Mouse (Mus musculus): Measurements from ENCODE around the gene Eapp. TPM values are rescaled to one million over a fixed set of nuclear protein-coding genes. Genes with fewer than 3 reads are reported as not detected.
A peak's percentile ranks its signal among the peaks of the same experiment; 100 is the strongest.

Gene Eapp
- polyA plus RNA-seq, 1 experiment from 2014 or later = 75.9 TPM

GRCm38 (mm10) chr12:54659901-54660300, 35.8 kb downstream of the Eapp start:
- Histone ChIP-seq H3K27me3 (ENCODE audit: insufficient read depth, poor library complexity, severe bottlenecking) (peaks cover 3% of the 10 kb centered on the region; the same call in 1 of the 2 replicates), H3K4me3 (no peak overlapping the region), H3K36me3 (no peaks in the 10 kb centered on the region), H3K9me3 (no peaks in the 10 kb centered on the region), H3K27ac (no peak overlapping the region), H3K4me1 (replicated peaks) (peaks cover 16% of the 10 kb centered on the region)
- DNase-seq (ENCODE audit: low spot score) = no peak
- WGBS = 86% methylated on average over 3 of the region's 3 CpGs

- 74% methylated on average over 7 of the region's 7 CpGs for WGBS
- H3K36me3 ChIP-seq = no peaks in the 10 kb centered on the region
- H3K4me1 ChIP-seq (replicated peaks) = peaks cover 26% of the 10 kb centered on the region
- no peak overlapping the region for H3K4me3 ChIP-seq
- DNase-seq (ENCODE audit: low spot score) = no peak
- peaks cover 3% of the 10 kb centered on the region; the same call in 1 of the 2 replicates for H3K27me3 ChIP-seq (ENCODE audit: insufficient read depth, poor library complexity, severe bottlenecking)
- no peak overlapping the region for H3K27ac ChIP-seq
- no peaks in the 10 kb centered on the region for H3K9me3 ChIP-seq
Observed at GRCm38 (mm10) chr12:54658425-54659092, 37.1 kb downstream of the Eapp start.

GRCm38 (mm10) chr12:54657951-54658350, 37.7 kb downstream of the Eapp start:
- Histone ChIP-seq H3K4me3 (no peak overlapping the region), H3K27me3 (ENCODE audit: insufficient read depth, poor library complexity, severe bottlenecking) (peaks cover 3% of the 10 kb centered on the region; the same call in 1 of the 2 replicates), H3K9me3 (no peaks in the 10 kb centered on the region), H3K4me1 (replicated peaks) (peaks cover 26% of the 10 kb centered on the region), H3K36me3 (no peaks in the 10 kb centered on the region), H3K27ac (no peak overlapping the region)
- DNase-seq (ENCODE audit: low spot score) = no peak
- 95% methylated on average over 5 of the region's 5 CpGs for WGBS

GRCm38 (mm10) chr12:54657226-54657625, 38.5 kb downstream of the Eapp start:
- Histone ChIP-seq H3K36me3 (no peaks in the 10 kb centered on the region), H3K27ac (peak overlapping the region; percentile 96), H3K4me1 (replicated peaks) (peaks cover 26% of the 10 kb centered on the region), H3K4me3 (peak overlapping the region; percentile 77), H3K9me3 (no peaks in the 10 kb centered on the region), H3K27me3 (ENCODE audit: insufficient read depth, poor library complexity, severe bottlenecking) (peaks cover 3% of the 10 kb centered on the region; the same call in 1 of the 2 replicates)
- WGBS = 60% methylated on average over 2 of the region's 2 CpGs
- no peak for DNase-seq (ENCODE audit: low spot score)

- Histone ChIP-seq H3K4me1 (replicated peaks) (peaks cover 26% of the 10 kb centered on the region), H3K4me3 (peak within 1 kb of the TSS; percentile 77), H3K36me3 (no peaks in the 10 kb centered on the region), H3K27ac (peak within 1 kb of the TSS; percentile 96), H3K27me3 (ENCODE audit: insufficient read depth, poor library complexity, severe bottlenecking) (peaks cover 3% of the 10 kb centered on the region; the same call in 1 of the 2 replicates), H3K9me3 (no peaks in the 10 kb centered on the region)
- WGBS = 8% methylated on average over 53 of the region's 53 CpGs
- DNase-seq (ENCODE audit: low spot score) = peak; percentile 97
Observed at GRCm38 (mm10) chr12:54656396-54657171, 39.1 kb downstream of the Eapp start, which contains the start of gene Sptssa. Gene Sptssa (minus strand): TSS chr12:54656573.

GRCm38 (mm10) chr12:54656039-54656395, 39.7 kb downstream of the Eapp start:
- under 1% methylated on average over 22 of the region's 22 CpGs for WGBS
- peak overlapping the region; percentile 96 for H3K27ac ChIP-seq

GRCm38 (mm10) chr12:54655292-54656038, 40.2 kb downstream of the Eapp start:
- Histone ChIP-seq H3K4me3 (peak overlapping the region; percentile 77), H3K36me3 (peaks cover 3% of the 10 kb centered on the region; the same call in 1 of the 2 replicates), H3K27me3 (ENCODE audit: insufficient read depth, poor library complexity, severe bottlenecking) (peaks cover 3% of the 10 kb centered on the region; the same call in 1 of the 2 replicates), H3K27ac (peak overlapping the region; percentile 96), H3K9me3 (no peaks in the 10 kb centered on the region), H3K4me1 (replicated peaks) (peaks cover 26% of the 10 kb centered on the region)
- DNase-seq (ENCODE audit: low spot score) = no peak
- 38% methylated on average over 16 of the region's 16 CpGs for WGBS

More at GRCm38 (mm10) chr12:54656039-54656395, 39.7 kb downstream of the Eapp start:
- Histone ChIP-seq H3K36me3 (no peaks in the 10 kb centered on the region), H3K9me3 (no peaks in the 10 kb centered on the region), H3K27me3 (ENCODE audit: insufficient read depth, poor library complexity, severe bottlenecking) (peaks cover 3% of the 10 kb centered on the region; the same call in 1 of the 2 replicates), H3K4me1 (replicated peaks) (peaks cover 26% of the 10 kb centered on the region), H3K4me3 (peak overlapping the region; percentile 77)
- no peak for DNase-seq (ENCODE audit: low spot score)

GRCm38 (mm10) chr12:54654741-54655140, 41.0 kb downstream of the Eapp start:
- no peak for DNase-seq (ENCODE audit: low spot score)
- peaks cover 3% of the 10 kb centered on the region; the same call in 1 of the 2 replicates for H3K27me3 ChIP-seq (ENCODE audit: insufficient read depth, poor library complexity, severe bottlenecking)
- 75% methylated on average over 1 of the region's 1 CpGs for WGBS
- H3K27ac ChIP-seq = no peak overlapping the region
- peaks cover 26% of the 10 kb centered on the region for H3K4me1 ChIP-seq (replicated peaks)
- peaks cover 10% of the 10 kb centered on the region; the same call in 1 of the 2 replicates for H3K36me3 ChIP-seq
- no peaks in the 10 kb centered on the region for H3K9me3 ChIP-seq
- peak overlapping the region; percentile 77 for H3K4me3 ChIP-seq

GRCm38 (mm10) chr12:54654141-54654540, 41.6 kb downstream of the Eapp start:
- DNase-seq (ENCODE audit: low spot score) = no peak
- Histone ChIP-seq H3K9me3 (no peaks in the 10 kb centered on the region), H3K27me3 (ENCODE audit: insufficient read depth, poor library complexity, severe bottlenecking) (peaks cover 3% of the 10 kb centered on the region; the same call in 1 of the 2 replicates), H3K4me3 (no peak overlapping the region), H3K36me3 (peaks cover 11% of the 10 kb centered on the region), H3K4me1 (replicated peaks) (peaks cover 26% of the 10 kb centered on the region), H3K27ac (no peak overlapping the region)
- WGBS = 86% methylated on average over 4 of the region's 4 CpGs

- WGBS = 91% methylated on average over 12 of the region's 12 CpGs
- no peak overlapping the region for H3K27ac ChIP-seq
Observed at GRCm38 (mm10) chr12:54652346-54652745, 43.4 kb downstream of the Eapp start.

GRCm38 (mm10) chr12:54651820-54652219, 43.9 kb downstream of the Eapp start:
- no peaks in the 10 kb centered on the region for H3K9me3 ChIP-seq
- 73% methylated on average over 8 of the region's 8 CpGs for WGBS
- DNase-seq (ENCODE audit: low spot score) = no peak

More at GRCm38 (mm10) chr12:54652346-54652745, 43.4 kb downstream of the Eapp start:
- peaks cover 26% of the 10 kb centered on the region for H3K4me1 ChIP-seq (replicated peaks)
- H3K36me3 ChIP-seq = peaks cover 28% of the 10 kb centered on the region
- no peak overlapping the region for H3K4me3 ChIP-seq
- no peaks in the 10 kb centered on the region for H3K9me3 ChIP-seq
- no peak for DNase-seq (ENCODE audit: low spot score)
- peaks cover under 1% of the 10 kb centered on the region; the same call in 1 of the 2 replicates for H3K27me3 ChIP-seq (ENCODE audit: insufficient read depth, poor library complexity, severe bottlenecking)

GRCm38 (mm10) chr12:54651158-54651557, 44.5 kb downstream of the Eapp start:
- H3K36me3 ChIP-seq = peaks cover 40% of the 10 kb centered on the region
- no peaks in the 10 kb centered on the region for H3K9me3 ChIP-seq
- H3K27me3 ChIP-seq (ENCODE audit: insufficient read depth, poor library complexity, severe bottlenecking) = no peaks in the 10 kb centered on the region
- no peak overlapping the region for H3K4me3 ChIP-seq
- peaks cover 17% of the 10 kb centered on the region for H3K4me1 ChIP-seq (replicated peaks)
- 86% methylated on average over 1 of the region's 1 CpGs for WGBS
- no peak overlapping the region for H3K27ac ChIP-seq
- no peak for DNase-seq (ENCODE audit: low spot score)

More at GRCm38 (mm10) chr12:54651820-54652219, 43.9 kb downstream of the Eapp start:
- Histone ChIP-seq H3K4me1 (replicated peaks) (peaks cover 22% of the 10 kb centered on the region), H3K4me3 (no peak overlapping the region), H3K27ac (no peak overlapping the region), H3K27me3 (ENCODE audit: insufficient read depth, poor library complexity, severe bottlenecking) (no peaks in the 10 kb centered on the region), H3K36me3 (peaks cover 34% of the 10 kb centered on the region)
